Mouse (Mus musculus) lung, postnatal 0 days (tissue): Measurements from ENCODE around the gene Zfp609. TPM values are rescaled to one million over a fixed set of nuclear protein-coding genes. Genes with fewer than 3 reads are reported as not detected.

Source experiments
- ATAC-seq: fragments of 200-750 bp; cut with Nextera tagmentation; 2 replicates; pipeline ENCODE4 v1.8.0; 2017; ENCODE audit warnings: moderate library complexity
- DNase-seq: peaks from one replicate; pipeline ENCODE4 v3.0.0-alpha.2; 2016; ENCODE audit warnings: low spot score
- H3K27ac ChIP-seq: fragments of 300-500 bp; sonication (generic); 2 replicates; pipeline ENCODE4 v1.5.1; 2014; ENCODE audit warnings: antibody characterized with exemption, mild to moderate bottlenecking, low read length, mixed read lengths
- H3K27me3 ChIP-seq: fragments of 300-500 bp; sonication (generic); replicated peaks from 2 replicates; pipeline ENCODE4 v1.6.1; 2014; ENCODE audit warnings: low read length, mixed read lengths; ENCODE audit not compliant: insufficient read depth
- H3K36me3 ChIP-seq: fragments of 300-500 bp; sonication (generic); 2 replicates; pipeline ENCODE4 v1.6.1; 2014; ENCODE audit warnings: low read length, mixed read lengths; ENCODE audit not compliant: insufficient read depth
- H3K4me1 ChIP-seq: fragments of 300-500 bp; sonication (generic); 2 replicates; pipeline ENCODE4 v1.6.1; 2014; ENCODE audit warnings: antibody characterized with exemption, low read depth, low read length, mixed read lengths; ENCODE audit not compliant: insufficient read depth
- H3K4me2 ChIP-seq: fragments of 300-500 bp; sonication (generic); replicated peaks from 2 replicates; pipeline ENCODE4 v1.6.1; 2014; ENCODE audit warnings: low read depth, mild to moderate bottlenecking, low read length, moderate library complexity, mixed read lengths
- H3K4me3 ChIP-seq: fragments of 300-500 bp; sonication (generic); 2 replicates; pipeline ENCODE4 v1.5.1; 2014; ENCODE audit warnings: low read depth, low read length
- H3K9ac ChIP-seq: fragments of 300-500 bp; sonication (generic); replicated peaks from 2 replicates; pipeline ENCODE4 v1.6.1; 2014; ENCODE audit warnings: low read depth, mild to moderate bottlenecking
- H3K9me3 ChIP-seq: fragments of 300-500 bp; sonication (generic); 2 replicates; pipeline ENCODE4 v1.6.1; 2016; ENCODE audit warnings: low read length, mixed read lengths
- CTCF ChIP-seq: IDR thresholded peaks from 2 replicates; pipeline ENCODE4 v1.5.1; 2016; ENCODE audit warnings: antibody characterized with exemption, mild to moderate bottlenecking
- EP300 ChIP-seq: IDR thresholded peaks from 2 replicates; pipeline ENCODE4 v1.6.1; 2016; ENCODE audit warnings: antibody characterized with exemption, mild to moderate bottlenecking, control low read depth
- WGBS: fragments of 180-500 bp; shearing (Covaris S2); extraction: QIAGEN DNeasy Blood & Tissue Kit; methylation state at CpG from one replicate; pipeline ENCODE4 v1.1.7; 2014; 5-methylcytosine and 5-hydroxymethylcytosine counted together
- polyA plus RNA-seq: library from polyadenylated mRNA; unstranded; fragments of >200 nt; fragmentation: Nextera tagmentation; extraction: Ambion mirVana; gene quantifications from 2 replicates; pipeline ENCODE4 v1.2.1, GENCODE M21; 2015

Zfp609 gene
- polyA plus RNA-seq, 1 experiment from 2014 or later = 5.0 TPM

- Histone ChIP-seq H3K9ac (no peak overlapping the region), H3K27ac (no peak overlapping the region), H3K4me2 (no peak overlapping the region), H3K27me3 (no peaks in the 10 kb centered on the region), H3K4me1 (peaks cover 4% of the 10 kb centered on the region; the same call in 1 of the 2 replicates), H3K36me3 (no peaks in the 10 kb centered on the region), H3K9me3 (no peaks in the 10 kb centered on the region), H3K4me3 (no peak overlapping the region)
- no peak for DNase-seq
- no peak for TF ChIP-seq EP300
- no peak for TF ChIP-seq CTCF
- WGBS = 89% methylated on average over 3 of the region's 3 CpGs
- no peak for ATAC-seq
Measured at GRCm38 (mm10) chr9:65742777-65743176, 84.6 kb downstream of the Zfp609 start.

GRCm38 (mm10) chr9:65741066-65741852 lies 86.1 kb downstream of the Zfp609 start:
- ATAC-seq (no peak), DNase-seq (no peak)
- no peak for TF ChIP-seq CTCF
- no peak for TF ChIP-seq EP300
- WGBS = 84% methylated on average over 14 of the region's 14 CpGs
- Histone ChIP-seq H3K27me3 (no peaks in the 10 kb centered on the region), H3K4me1 (peaks cover 4% of the 10 kb centered on the region; the same call in 1 of the 2 replicates), H3K4me3 (no peak overlapping the region), H3K4me2 (no peak overlapping the region), H3K9ac (no peak overlapping the region), H3K9me3 (no peaks in the 10 kb centered on the region), H3K36me3 (no peaks in the 10 kb centered on the region), H3K27ac (no peak overlapping the region)

GRCm38 (mm10) chr9:65734931-65735330 lies 92.4 kb downstream of the Zfp609 start:
- ATAC-seq (no peak), DNase-seq (no peak)
- Histone ChIP-seq H3K4me1 (no peaks in the 10 kb centered on the region), H3K4me2 (no peak overlapping the region), H3K27ac (no peak overlapping the region), H3K27me3 (no peaks in the 10 kb centered on the region), H3K9ac (no peak overlapping the region), H3K9me3 (no peaks in the 10 kb centered on the region), H3K4me3 (no peak overlapping the region), H3K36me3 (no peaks in the 10 kb centered on the region)
- 82% methylated on average over 3 of the region's 3 CpGs for WGBS
- TF ChIP-seq EP300 (no peak), CTCF (no peak)

GRCm38 (mm10) chr9:65728588-65728987 lies 98.8 kb downstream of the Zfp609 start:
- no peak overlapping the region for H3K9ac ChIP-seq
- WGBS = over 99% methylated on average over 6 of the region's 6 CpGs
- no peaks in the 10 kb centered on the region for H3K27me3 ChIP-seq
- no peak overlapping the region for H3K4me3 ChIP-seq
- H3K4me2 ChIP-seq = no peak overlapping the region
- H3K4me1 ChIP-seq = no peaks in the 10 kb centered on the region
- no peaks in the 10 kb centered on the region for H3K36me3 ChIP-seq
- H3K27ac ChIP-seq = no peak overlapping the region
- ATAC-seq (no peak), DNase-seq (no peak)
- H3K9me3 ChIP-seq = no peaks in the 10 kb centered on the region
- TF ChIP-seq EP300 (no peak), CTCF (no peak)

GRCm38 (mm10) chr9:65727491-65727890 lies 99.9 kb downstream of the Zfp609 start:
- DNase-seq = no peak
- WGBS = 75% methylated on average over 4 of the region's 4 CpGs
- Histone ChIP-seq H3K9ac (no peak overlapping the region), H3K27me3 (no peaks in the 10 kb centered on the region), H3K27ac (no peak overlapping the region), H3K4me1 (no peaks in the 10 kb centered on the region), H3K9me3 (no peaks in the 10 kb centered on the region), H3K4me2 (no peak overlapping the region), H3K36me3 (no peaks in the 10 kb centered on the region), H3K4me3 (no peak overlapping the region)
- ATAC-seq = no peak
- no peak for TF ChIP-seq CTCF
- TF ChIP-seq EP300 = no peak

- TF ChIP-seq CTCF (no peak), EP300 (no peak)
- Histone ChIP-seq H3K27me3 (no peaks in the 10 kb centered on the region), H3K4me3 (no peak overlapping the region), H3K9me3 (no peaks in the 10 kb centered on the region), H3K9ac (no peak overlapping the region), H3K27ac (no peak overlapping the region), H3K36me3 (no peaks in the 10 kb centered on the region), H3K4me2 (no peak overlapping the region), H3K4me1 (no peaks in the 10 kb centered on the region)
- ATAC-seq (no peak), DNase-seq (no peak)
- 79% methylated on average over 3 of the region's 3 CpGs for WGBS
Measured at GRCm38 (mm10) chr9:65726431-65726830, 100.9 kb downstream of the Zfp609 start.
